Comparison of ENCODE assay signal across 10 mouse cellular contexts in the genomic region with DNA sequence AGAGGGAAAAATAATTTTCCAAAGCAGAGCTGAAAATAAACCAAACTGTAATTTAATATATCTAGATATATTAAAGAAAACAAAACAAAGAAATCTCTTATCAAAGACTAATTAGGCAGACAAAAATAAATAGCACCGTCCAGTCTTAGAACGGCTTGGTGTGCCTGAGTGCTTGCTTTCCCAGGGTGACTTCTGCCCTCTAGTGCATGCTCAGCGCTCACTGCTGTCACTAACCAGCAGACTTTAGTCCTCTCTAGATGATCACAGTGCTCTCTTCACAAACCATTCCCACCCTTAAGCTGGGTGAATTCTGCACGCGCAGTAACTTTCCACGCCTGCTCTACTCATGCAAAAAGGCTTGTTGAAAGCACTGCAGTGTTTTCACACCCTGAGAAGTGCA. TPM values are rescaled to one million over a fixed set of nuclear protein-coding genes. Genes with fewer than 3 reads are reported as not detected.
DNase-seq lines count a peak whose midpoint lies in the region; ATAC-seq and TF ChIP-seq lines count a peak whose summit lies in the region.
"Had no signal": no experiment of that assay in that cellular context is flagged by ENCODE, and none has a peak within 500 bp of the region (broad histone marks: within the 10 kb centered on the region; RNA-seq: fewer than 3 reads in every experiment).

No protein-coding gene starts in this region.

- H3K36me3 ChIP-seq in liver, adult 2 months (ENCODE audit: control insufficient read depth, insufficient read depth, low read length), result peaks cover 22% of the 10 kb centered on the region; the same call in 1 of the 2 replicates
- peaks cover 15% of the 10 kb centered on the region for H3K36me3 ChIP-seq in liver, embryonic 11.5 days (ENCODE audit: control insufficient read depth, insufficient read depth, low read length)

- peak; percentile 46 for DNase-seq in adrenal gland, postnatal 10 days
- DNase-seq in adrenal gland, adult 8-10 months, result no peak
- DNase-seq in liver, adult 2 months (ENCODE audit: extremely low read depth, low read depth, low spot score), result peak; percentile 50
- no peak for DNase-seq in liver, embryonic 11.5 days (ENCODE audit: low spot score)
- peak; percentile 28 for DNase-seq in cerebellum, adult 11-12 months
- peak; percentile 27 to 42 for DNase-seq in lung, adult 18-20 months
- no peak for DNase-seq in frontal cortex, postnatal 25 days (ENCODE audit: low spot score in 2 of 2)
- no peak for DNase-seq in right cerebral cortex, postnatal 14 days

- no peak overlapping the region for H3K4me2 ChIP-seq in liver, embryonic 11.5 days
- H3K4me2 ChIP-seq: heart, embryonic 13.5 days had no signal

- H3K9ac ChIP-seq in liver, adult 2 months (ENCODE audit: low read depth, low read length), result no peak overlapping the region
- no peak overlapping the region for H3K9ac ChIP-seq in liver, embryonic 11.5 days (ENCODE audit: low read depth, low read length)
- H3K9ac ChIP-seq: heart, embryonic 13.5 days had no signal

- no peak overlapping the region for H3K27ac ChIP-seq in liver, adult 2 months (replicated peaks; ENCODE audit: insufficient read depth, low read depth, low read length)
- H3K27ac ChIP-seq in liver, embryonic 11.5 days (ENCODE audit: low read depth, low read length), result no peak overlapping the region
- H3K27ac ChIP-seq: heart, embryonic 13.5 days had no signal

- no peaks in the 10 kb centered on the region; the same call in 1 of the 2 replicates for H3K79me2 ChIP-seq in liver, adult 2 months (ENCODE audit: control insufficient read depth, insufficient read depth, low read length)

- 48% methylated on average over 6 of the region's 6 CpGs for WGBS in liver, adult 2 months
- 75% methylated on average over 6 of the region's 6 CpGs for WGBS in liver, embryonic 11.5 days

- no peak for ATAC-seq in liver, embryonic 11.5 days (replicated peaks; ENCODE audit: low FRiP score)

- H3K27me3 ChIP-seq in liver, adult 2 months (ENCODE audit: control insufficient read depth, insufficient read depth, low read length), result no peaks in the 10 kb centered on the region
- no peaks in the 10 kb centered on the region for H3K27me3 ChIP-seq in liver, embryonic 11.5 days (replicated peaks; ENCODE audit: control insufficient read depth, insufficient read depth, low read length)
- H3K27me3 ChIP-seq: heart, embryonic 13.5 days had no signal

- no peaks in the 10 kb centered on the region for H3K9me3 ChIP-seq in liver, embryonic 11.5 days (ENCODE audit: control insufficient read depth, low read length)
- H3K9me3 ChIP-seq: heart, embryonic 13.5 days had no signal

- peaks cover 1% of the 10 kb centered on the region; the same call in 1 of the 2 replicates for H3K4me1 ChIP-seq in liver, adult 2 months (ENCODE audit: control insufficient read depth, insufficient read depth, low read length)
- no peaks in the 10 kb centered on the region for H3K4me1 ChIP-seq in liver, embryonic 11.5 days (replicated peaks; ENCODE audit: control insufficient read depth, insufficient read depth, low read length)

- no peak for TF ChIP-seq POLR2A in liver, adult 2 months (IDR thresholded peaks at IDR 0.05; ENCODE audit: extremely low read depth, insufficient read depth, low read length)

- H3K4me3 ChIP-seq in liver, adult 2 months (ENCODE audit: insufficient read depth, low read depth, low read length), result no peak overlapping the region
- no peak overlapping the region for H3K4me3 ChIP-seq in liver, embryonic 11.5 days (ENCODE audit: low read depth, low read length)
- H3K4me3 ChIP-seq: heart, embryonic 13.5 days; myocyte had no signal

- TF ChIP-seq CTCF in liver, adult 2 months (IDR thresholded peaks at IDR 0.05; ENCODE audit: low read depth, low read length), result peak; percentile 86

RNA-seq across cellular contexts. Expression of a gene that starts 28.9 kb away (rescaled TPM):
- total RNA-seq in adrenal gland, postnatal 10 days (2021), result 10 to 100 TPM; 69.4 to 73.4 TPM
- total RNA-seq in adrenal gland, adult 8-10 months (2022), result 10 to 100 TPM; 65.3 to 81.8 (median 72.3) TPM
- total RNA-seq in liver, adult 2 months (2014; rRNA removed), result 27.6 and 40.7 TPM in 2 replicates
- 3.8 and 4.6 TPM in 2 replicates for polyA plus RNA-seq in liver, adult 2 months (2012; rRNA removed)
- polyA plus RNA-seq in liver, embryonic 11.5 days (2014; fragmentation: Nextera tagmentation; extraction: Ambion mirVana), result 218 and 234 TPM in 2 replicates

RNA-seq across cellular contexts. Expression of a gene that starts 51.3 kb away (rescaled TPM):
- 1 to 10 TPM; 6.2 TPM for total RNA-seq in adrenal gland, postnatal 10 days (2021)
- 1 to 10 TPM; 6.4 to 9.1 (median 8.5) TPM for total RNA-seq in adrenal gland, adult 8-10 months (2022)
- 5.0 and 7.9 TPM in 2 replicates for total RNA-seq in liver, adult 2 months (2014; rRNA removed)
- 3.3 and 3.8 TPM in 2 replicates for polyA plus RNA-seq in liver, adult 2 months (2012; rRNA removed)
- 8.0 and 8.4 TPM in 2 replicates for polyA plus RNA-seq in liver, embryonic 11.5 days (2014; fragmentation: Nextera tagmentation; extraction: Ambion mirVana)

Comparison
In these comparisons a context has a peak if more than half of its experiments do, and no peak if none do; other contexts are left out.
1. DNase-seq: peak in adrenal gland, postnatal 10 days (single experiment), liver, adult 2 months (single experiment), cerebellum, adult 11-12 months (single experiment) and lung, adult 18-20 months (2 of 2); none in adrenal gland, adult 8-10 months (single experiment), liver, embryonic 11.5 days (single experiment), frontal cortex, postnatal 25 days (0 of 2) and right cerebral cortex, postnatal 14 days (single experiment).